Mouse (Mus musculus): Measurements from ENCODE around the gene Ddx19a. TPM values are rescaled to one million over a fixed set of nuclear protein-coding genes. Genes with fewer than 3 reads are reported as not detected.

Ddx19a gene
- polyA plus RNA-seq (2014; fragmentation: Nextera tagmentation; extraction: Ambion mirVana): 35.0 TPM in 2 replicates

DNA sequence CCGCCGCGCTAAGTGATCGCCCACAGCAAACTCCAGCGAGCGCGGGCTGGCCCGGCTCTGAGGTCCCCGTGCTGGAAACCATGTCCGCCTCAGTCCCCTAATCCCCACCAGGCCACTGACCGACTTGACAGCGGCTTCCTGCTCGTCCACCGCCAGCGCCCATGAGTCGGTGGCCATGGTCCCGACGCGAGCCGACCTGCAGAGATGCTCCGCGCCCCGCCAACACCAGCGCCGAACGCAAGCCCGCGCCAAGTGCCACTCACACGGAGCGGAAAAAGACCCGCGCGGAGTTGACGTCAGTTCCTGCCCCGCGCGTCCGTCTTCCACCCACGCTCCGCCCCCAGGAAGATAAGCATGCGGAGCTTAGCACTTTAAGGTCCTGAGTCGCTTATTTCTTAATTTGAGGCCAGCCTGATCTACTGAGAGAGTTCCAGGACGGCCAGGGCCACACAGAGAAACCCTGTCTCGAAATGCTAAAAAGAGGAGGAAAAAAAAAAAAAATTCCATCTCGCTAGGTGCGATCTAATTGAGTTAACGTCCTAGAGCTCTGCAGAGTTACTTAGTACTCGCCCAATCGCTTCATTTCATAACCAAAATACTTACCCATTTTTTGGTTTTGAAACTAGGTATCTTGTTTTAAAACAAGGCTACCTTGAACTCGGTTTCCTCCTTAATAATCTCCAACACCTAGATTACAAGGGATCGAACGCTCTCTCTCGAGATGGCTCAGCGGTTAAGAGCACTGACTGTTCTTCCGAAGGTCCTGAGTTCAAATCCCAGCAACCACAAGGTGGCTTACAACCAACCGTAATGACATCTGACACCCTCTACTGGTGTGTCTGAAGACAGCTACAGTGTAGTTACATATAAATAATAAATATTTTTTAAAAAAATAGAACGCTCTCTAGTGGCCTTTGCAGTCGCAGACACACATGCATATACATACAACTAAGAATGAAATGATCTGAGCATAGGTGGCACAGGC, at the start of gene Ddx19a:
Gene Ddx19a, minus strand, starts transcription at position 254 of the 985 bp plus-strand sequence.
- WGBS: 3% methylated on average over 58 of the region's 58 CpGs
- H3K4me2 ChIP-seq: peak within 1 kb of the TSS; percentile 75

DNA sequence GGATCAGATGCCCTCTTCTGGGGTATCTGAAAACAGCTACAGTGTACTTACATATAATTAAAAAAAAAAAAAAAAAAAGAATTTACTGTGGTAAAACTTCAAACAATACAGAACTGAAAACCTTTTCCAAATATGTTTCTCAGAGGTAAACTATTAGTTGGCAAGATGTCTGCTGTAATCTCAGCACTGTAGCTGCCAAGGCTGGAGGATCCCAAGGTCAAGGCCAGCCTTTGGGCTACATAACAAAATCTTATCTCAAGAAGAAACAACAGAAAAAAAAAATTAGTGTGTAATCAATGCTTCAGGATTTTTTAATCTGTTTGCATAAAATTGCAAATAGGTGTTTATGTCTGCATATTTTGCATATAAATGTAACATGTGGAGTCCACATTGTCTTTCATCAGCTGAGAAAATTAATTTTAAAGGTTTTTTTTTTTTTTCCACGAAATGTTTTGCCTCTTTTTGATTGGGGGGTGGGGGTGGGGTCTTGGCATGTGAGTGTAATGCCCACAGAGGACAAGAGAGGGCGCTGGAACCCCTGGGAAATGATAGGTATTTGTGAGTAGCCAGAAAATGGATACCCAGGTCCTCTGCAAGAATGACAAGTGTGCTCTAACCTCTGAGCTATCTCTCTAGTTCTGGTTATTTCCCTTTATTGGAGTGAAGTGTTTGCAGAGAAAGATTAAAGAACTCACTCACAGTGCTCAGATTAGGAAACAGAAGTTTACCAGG, 46.6 kb upstream of the Ddx19a start:
- H3K27me3 ChIP-seq (replicated peaks; ENCODE audit: control insufficient read depth, insufficient read depth, low read length): no peaks in the 10 kb centered on the region
- H3K27ac ChIP-seq (ENCODE audit: low read depth, low read length): no peak overlapping the region
- DNase-seq (ENCODE audit: low spot score): no peak
- H3K4me3 ChIP-seq (ENCODE audit: low read depth, low read length): no peak overlapping the region
- no peak overlapping the region for H3K4me2 ChIP-seq
- H3K9ac ChIP-seq (ENCODE audit: low read depth, low read length): no peak overlapping the region
- ATAC-seq (replicated peaks; ENCODE audit: low FRiP score): no peak
- no peaks in the 10 kb centered on the region for H3K9me3 ChIP-seq (ENCODE audit: control insufficient read depth, low read length)
- H3K36me3 ChIP-seq (ENCODE audit: control insufficient read depth, insufficient read depth, low read length): peaks cover 81% of the 10 kb centered on the region
- H3K4me1 ChIP-seq (replicated peaks; ENCODE audit: control insufficient read depth, insufficient read depth, low read length): no peaks in the 10 kb centered on the region
- WGBS: 48% methylated on average over 2 of the region's 2 CpGs

More for the DNA sequence above, at the start of gene Ddx19a:
- Histone ChIP-seq H3K9me3 (ENCODE audit: control insufficient read depth, low read length) (no peaks in the 10 kb centered on the region), H3K36me3 (ENCODE audit: control insufficient read depth, insufficient read depth, low read length) (peaks cover 3% of the 10 kb centered on the region; the same call in 1 of the 2 replicates), H3K4me3 (ENCODE audit: low read depth, low read length) (peak within 1 kb of the TSS; percentile 80), H3K27ac (ENCODE audit: low read depth, low read length) (peak within 1 kb of the TSS; percentile 86), H3K4me1 (replicated peaks; ENCODE audit: control insufficient read depth, insufficient read depth, low read length) (peaks cover 9% of the 10 kb centered on the region), H3K9ac (ENCODE audit: low read depth, low read length) (peak within 1 kb of the TSS; percentile 82), H3K27me3 (replicated peaks; ENCODE audit: control insufficient read depth, insufficient read depth, low read length) (no peaks in the 10 kb centered on the region)
- ATAC-seq (replicated peaks; ENCODE audit: low FRiP score): peak; percentile 93
- peak; percentile 86 for DNase-seq (ENCODE audit: low spot score)

DNA sequence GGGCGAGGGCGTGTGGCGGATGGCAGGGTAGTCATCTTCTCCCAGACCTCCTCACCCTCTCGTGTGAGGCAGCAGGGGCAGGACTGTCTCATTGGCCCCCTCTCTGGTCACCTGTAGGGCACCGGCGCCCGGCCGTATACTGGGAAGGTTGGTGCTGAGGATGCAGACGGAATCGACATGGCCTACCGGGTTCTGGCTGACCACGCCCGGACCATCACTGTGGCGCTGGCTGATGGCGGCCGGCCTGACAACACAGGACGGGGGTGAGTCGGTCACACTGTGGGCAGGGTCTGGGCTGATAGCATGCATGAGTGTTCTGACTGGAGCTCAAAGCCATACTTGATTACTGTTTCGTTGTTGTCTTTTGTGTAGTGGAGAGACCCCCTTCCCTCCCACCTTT, 44.9 kb upstream of the Ddx19a start:
- H3K27ac ChIP-seq (ENCODE audit: low read depth, low read length): no peak overlapping the region
- 93% methylated on average over 19 of the region's 19 CpGs for WGBS
- DNase-seq (ENCODE audit: low spot score) (no peak), ATAC-seq (replicated peaks; ENCODE audit: low FRiP score) (peak; percentile 34; the same call in 1 of the 2 replicates)
- H3K9ac ChIP-seq (ENCODE audit: low read depth, low read length): no peak overlapping the region
- H3K4me3 ChIP-seq (ENCODE audit: low read depth, low read length): no peak overlapping the region
- H3K27me3 ChIP-seq (replicated peaks; ENCODE audit: control insufficient read depth, insufficient read depth, low read length): no peaks in the 10 kb centered on the region
- H3K9me3 ChIP-seq (ENCODE audit: control insufficient read depth, low read length): no peaks in the 10 kb centered on the region
- H3K4me2 ChIP-seq: no peak overlapping the region
- no peaks in the 10 kb centered on the region for H3K4me1 ChIP-seq (replicated peaks; ENCODE audit: control insufficient read depth, insufficient read depth, low read length)
- peaks cover 73% of the 10 kb centered on the region for H3K36me3 ChIP-seq (ENCODE audit: control insufficient read depth, insufficient read depth, low read length)

DNA sequence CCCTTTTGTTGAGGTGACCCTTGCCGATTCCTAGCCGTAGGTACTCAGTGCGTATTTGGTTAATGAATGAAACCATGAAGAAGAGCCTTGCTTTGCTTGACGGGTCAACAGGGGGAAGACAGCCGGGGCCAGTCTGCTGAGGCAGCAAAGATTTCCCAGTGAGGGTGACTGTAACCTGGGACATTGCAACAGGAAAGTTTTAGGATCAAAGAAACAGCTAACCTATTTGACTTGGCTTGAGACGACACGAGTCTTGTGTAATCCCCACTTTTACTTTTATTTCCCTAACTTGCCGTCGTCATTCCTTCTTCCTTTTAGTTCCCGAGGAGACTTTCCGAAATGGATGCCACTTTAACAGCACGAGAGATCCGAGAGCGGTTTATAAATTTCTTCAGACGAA, 39.0 kb upstream of the Ddx19a start:
- 92% methylated on average over 15 of the region's 15 CpGs for WGBS
- no peaks in the 10 kb centered on the region for H3K9me3 ChIP-seq (ENCODE audit: control insufficient read depth, low read length)
- no peak overlapping the region for H3K9ac ChIP-seq (ENCODE audit: low read depth, low read length)
- DNase-seq (ENCODE audit: low spot score) (no peak), ATAC-seq (replicated peaks; ENCODE audit: low FRiP score) (no peak)
- peaks cover 26% of the 10 kb centered on the region for H3K36me3 ChIP-seq (ENCODE audit: control insufficient read depth, insufficient read depth, low read length)
- peaks cover 10% of the 10 kb centered on the region for H3K4me1 ChIP-seq (replicated peaks; ENCODE audit: control insufficient read depth, insufficient read depth, low read length)
- no peak overlapping the region for H3K27ac ChIP-seq (ENCODE audit: low read depth, low read length)
- H3K4me2 ChIP-seq: no peak overlapping the region
- no peak overlapping the region for H3K4me3 ChIP-seq (ENCODE audit: low read depth, low read length)
- no peaks in the 10 kb centered on the region for H3K27me3 ChIP-seq (replicated peaks; ENCODE audit: control insufficient read depth, insufficient read depth, low read length)

DNA sequence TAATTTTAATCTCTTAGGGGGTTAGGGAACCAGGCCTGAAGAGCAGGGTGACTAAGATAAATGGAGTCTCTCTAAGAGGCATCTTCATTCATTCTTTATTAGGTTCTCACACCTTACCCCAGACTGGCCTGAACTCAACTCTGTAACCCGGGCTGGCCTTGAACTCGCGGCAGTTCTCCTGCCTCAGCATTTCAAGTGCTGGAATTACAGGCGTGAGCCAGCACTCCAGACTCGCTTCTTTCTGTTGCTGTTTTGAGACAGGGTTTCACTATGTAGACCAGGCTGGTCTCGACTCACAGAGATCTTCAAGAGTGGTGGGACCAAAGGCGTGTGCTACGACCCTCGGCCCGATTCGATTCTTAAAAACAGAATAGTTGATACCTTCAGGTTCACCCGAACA, 36.7 kb upstream of the Ddx19a start:
- ATAC-seq (replicated peaks; ENCODE audit: low FRiP score): peak; percentile 34
- H3K9me3 ChIP-seq (ENCODE audit: control insufficient read depth, low read length): no peaks in the 10 kb centered on the region
- peaks cover 15% of the 10 kb centered on the region; the same call in 1 of the 2 replicates for H3K36me3 ChIP-seq (ENCODE audit: control insufficient read depth, insufficient read depth, low read length)
- DNase-seq (ENCODE audit: low spot score): no peak
- H3K9ac ChIP-seq (ENCODE audit: low read depth, low read length): peak overlapping the region; percentile 91
- H3K4me2 ChIP-seq: peak overlapping the region; percentile 85
- 15% methylated on average over 12 of the region's 12 CpGs for WGBS
- H3K27ac ChIP-seq (ENCODE audit: low read depth, low read length): peak overlapping the region; percentile 82
- no peaks in the 10 kb centered on the region for H3K27me3 ChIP-seq (replicated peaks; ENCODE audit: control insufficient read depth, insufficient read depth, low read length)
- H3K4me1 ChIP-seq (replicated peaks; ENCODE audit: control insufficient read depth, insufficient read depth, low read length): peaks cover 10% of the 10 kb centered on the region
- H3K4me3 ChIP-seq (ENCODE audit: low read depth, low read length): peak overlapping the region; percentile 74

DNA sequence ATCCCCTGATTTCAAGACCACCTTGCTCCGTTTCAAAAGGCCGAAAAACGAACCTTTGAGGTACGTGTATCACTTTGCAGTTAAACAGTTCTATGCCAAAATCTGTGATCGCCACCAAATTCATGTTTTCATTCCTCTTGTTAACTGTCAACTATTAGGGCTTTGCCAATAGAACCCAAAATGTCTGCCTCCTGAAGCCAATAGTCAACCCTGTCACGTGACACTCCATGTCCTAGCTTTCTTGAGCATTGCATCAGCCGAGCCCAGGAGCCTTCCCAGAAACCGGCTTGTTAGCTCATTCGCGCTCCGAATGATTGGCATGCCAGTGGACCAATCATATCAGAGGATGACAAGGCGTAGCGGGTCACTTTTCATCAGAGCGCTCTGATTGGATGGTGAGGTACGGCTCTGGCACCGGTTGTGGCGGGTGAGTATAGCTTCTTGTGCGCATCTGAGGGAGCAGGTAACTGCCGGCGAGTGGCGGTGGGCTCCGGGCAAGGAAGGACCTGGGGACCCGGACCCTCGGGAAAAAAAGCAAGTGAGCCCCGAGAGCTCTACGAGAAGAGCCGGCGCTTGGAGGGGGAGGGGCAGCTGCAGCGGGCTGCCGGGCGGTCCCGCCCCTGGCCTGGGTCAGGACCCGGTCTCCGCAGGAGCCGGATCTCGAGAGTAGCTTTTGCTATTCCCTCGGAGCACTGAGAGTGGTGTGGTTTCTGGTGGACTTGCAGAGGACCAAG, 36.0 kb upstream of the Ddx19a start:
- peak overlapping the region; percentile 91 for H3K9ac ChIP-seq (ENCODE audit: low read depth, low read length)
- H3K4me3 ChIP-seq (ENCODE audit: low read depth, low read length): peak overlapping the region; percentile 74
- peaks cover 9% of the 10 kb centered on the region; the same call in 1 of the 2 replicates for H3K36me3 ChIP-seq (ENCODE audit: control insufficient read depth, insufficient read depth, low read length)
- 5% methylated on average over 37 of the region's 37 CpGs for WGBS
- peaks cover 10% of the 10 kb centered on the region for H3K4me1 ChIP-seq (replicated peaks; ENCODE audit: control insufficient read depth, insufficient read depth, low read length)
- peak overlapping the region; percentile 85 for H3K4me2 ChIP-seq
- H3K9me3 ChIP-seq (ENCODE audit: control insufficient read depth, low read length): no peaks in the 10 kb centered on the region
- H3K27me3 ChIP-seq (replicated peaks; ENCODE audit: control insufficient read depth, insufficient read depth, low read length): no peaks in the 10 kb centered on the region
- peak overlapping the region; percentile 82 for H3K27ac ChIP-seq (ENCODE audit: low read depth, low read length)
- peak; percentile 97 for ATAC-seq (replicated peaks; ENCODE audit: low FRiP score)
- peak; percentile 91 for DNase-seq (ENCODE audit: low spot score)

DNA sequence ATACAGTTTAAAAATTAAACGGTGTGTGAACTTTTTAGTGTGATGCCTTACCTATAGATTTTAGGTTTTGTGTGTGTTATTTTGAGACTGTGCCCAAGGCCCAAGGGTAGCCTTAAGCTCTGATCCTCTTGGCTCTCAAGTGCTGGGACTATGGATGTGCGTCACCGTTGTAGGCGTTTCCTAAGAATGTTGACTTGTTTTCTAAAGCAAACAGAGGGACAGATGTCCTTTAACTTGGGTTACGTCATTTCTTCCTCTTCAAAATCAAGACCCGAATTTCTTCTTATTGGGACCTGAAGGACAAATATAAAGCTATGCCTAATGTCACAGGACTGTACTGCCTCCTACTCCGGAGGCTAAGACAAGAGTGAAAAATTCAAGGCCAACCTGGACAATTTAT, 35.3 kb upstream of the Ddx19a start, which contains the start of gene Aars:
Gene Aars, plus strand, starts transcription at position 229 of the 400 bp plus-strand sequence.
- no peaks in the 10 kb centered on the region for H3K27me3 ChIP-seq (replicated peaks; ENCODE audit: control insufficient read depth, insufficient read depth, low read length)
- peaks cover 9% of the 10 kb centered on the region; the same call in 1 of the 2 replicates for H3K36me3 ChIP-seq (ENCODE audit: control insufficient read depth, insufficient read depth, low read length)
- peaks cover 10% of the 10 kb centered on the region for H3K4me1 ChIP-seq (replicated peaks; ENCODE audit: control insufficient read depth, insufficient read depth, low read length)
- DNase-seq (ENCODE audit: low spot score) (no peak), ATAC-seq (replicated peaks; ENCODE audit: low FRiP score) (no peak)
- peak within 1 kb of the TSS; percentile 74 for H3K4me3 ChIP-seq (ENCODE audit: low read depth, low read length)
- H3K9ac ChIP-seq (ENCODE audit: low read depth, low read length): peak within 1 kb of the TSS; percentile 91
- WGBS: 91% methylated on average over 7 of the region's 7 CpGs
- peak within 1 kb of the TSS; percentile 85 for H3K4me2 ChIP-seq
- H3K9me3 ChIP-seq (ENCODE audit: control insufficient read depth, low read length): no peaks in the 10 kb centered on the region
- peak within 1 kb of the TSS; percentile 82 for H3K27ac ChIP-seq (ENCODE audit: low read depth, low read length)

DNA sequence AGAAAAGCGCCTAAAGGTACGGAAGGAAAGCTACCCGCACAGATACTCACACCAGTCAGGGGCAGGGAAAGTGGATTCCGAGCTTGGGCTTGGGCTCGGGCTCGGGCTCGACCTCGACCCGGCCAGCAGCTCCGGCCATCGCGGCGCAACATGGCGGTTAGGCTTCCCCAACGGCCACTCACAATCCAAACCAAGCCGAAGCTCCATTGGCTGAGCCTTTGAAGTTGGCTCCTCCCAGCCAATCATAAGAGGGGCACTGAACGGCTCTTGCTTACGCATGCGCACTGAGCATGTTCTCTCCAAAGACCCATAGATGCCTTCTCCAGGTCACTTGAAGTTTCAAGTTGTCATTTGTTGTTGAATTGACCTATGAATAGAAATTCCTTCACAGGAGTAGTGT, 34.0 kb upstream of the Ddx19a start, which contains the start of gene Ddx19b:
Gene Ddx19b, minus strand, starts transcription at position 180 of the 400 bp plus-strand sequence.
- 93% methylated on average over 19 of the region's 19 CpGs for WGBS
- Histone ChIP-seq H3K4me3 (ENCODE audit: low read depth, low read length) (no peak within 1 kb of the TSS), H3K9ac (ENCODE audit: low read depth, low read length) (no peak within 1 kb of the TSS), H3K27me3 (replicated peaks; ENCODE audit: control insufficient read depth, insufficient read depth, low read length) (no peaks in the 10 kb centered on the region), H3K4me2 (no peak within 1 kb of the TSS), H3K9me3 (ENCODE audit: control insufficient read depth, low read length) (no peaks in the 10 kb centered on the region), H3K27ac (ENCODE audit: low read depth, low read length) (no peak within 1 kb of the TSS), H3K4me1 (replicated peaks; ENCODE audit: control insufficient read depth, insufficient read depth, low read length) (peaks cover 10% of the 10 kb centered on the region), H3K36me3 (ENCODE audit: control insufficient read depth, insufficient read depth, low read length) (no peaks in the 10 kb centered on the region)
- no peak for ATAC-seq (replicated peaks; ENCODE audit: low FRiP score)
- no peak for DNase-seq (ENCODE audit: low spot score)
